Mouse (Mus musculus) liver, postnatal 0 days (tissue): Measurements from ENCODE around the gene Qars.

Experiments used
- CTCF ChIP-seq: sonication (generic); IDR thresholded peaks from 2 replicates; pipeline ENCODE4 v1.5.1; 2016; ENCODE audit warnings: antibody characterized with exemption, low read depth
- EP300 ChIP-seq: IDR thresholded peaks from 2 replicates; pipeline ENCODE4 v1.6.1; 2016; ENCODE audit warnings: antibody characterized with exemption, low read depth, mild to moderate bottlenecking

- no peak for TF ChIP-seq CTCF
- TF ChIP-seq EP300, result no peak
Measured at GRCm38 (mm10) chr9:108563671-108564070, 56.2 kb downstream of the Qars start.
